ENCODE assay signal across 27 mouse cellular contexts in genomic region chr17:24056636-24057625, GRCm38 (mm10). TPM values are rescaled to one million over a fixed set of nuclear protein-coding genes. Genes with fewer than 3 reads are reported as not detected.
A peak's percentile ranks its signal among the peaks of the same experiment; 100 is the strongest.
DNase-seq lines count a peak whose midpoint lies in the region; TF ChIP-seq lines count a peak whose summit lies in the region.
"Had no signal": no experiment of that assay in that cellular context is flagged by ENCODE, and none has a peak within 500 bp of the region (broad histone marks: within the 10 kb centered on the region; RNA-seq: fewer than 3 reads in every experiment).

No protein-coding gene starts in this region.

- H3K4me3 ChIP-seq in testis, adult 2 months (ENCODE audit: control insufficient read depth, low read depth, low read length), result peak overlapping the region; percentile 67
- H3K4me3 ChIP-seq: forebrain, embryonic 10.5 days; heart, embryonic 12.5 days; limb, embryonic 15.5 days; lung, embryonic 15.5 days; midbrain, embryonic 12.5 days had no signal

- TF ChIP-seq CTCF in testis, adult 2 months (IDR thresholded peaks at IDR 0.05; ENCODE audit: control insufficient read depth, insufficient read depth, insufficient replicate concordance, low read depth, low read length), result no peak

- H3K27ac ChIP-seq in testis, adult 2 months (ENCODE audit: control insufficient read depth, insufficient read depth, low read depth, low read length), result no peak overlapping the region
- H3K27ac ChIP-seq: forebrain, embryonic 10.5 days; limb, embryonic 15.5 days; liver, embryonic 14.5 days; lung, embryonic 15.5 days; midbrain, embryonic 12.5 days had no signal

- H3K4me1 ChIP-seq in testis, adult 2 months (ENCODE audit: control insufficient read depth, insufficient read depth, low read length), result no peaks in the 10 kb centered on the region
- H3K4me1 ChIP-seq: forebrain, embryonic 10.5 days; heart, embryonic 12.5 days; limb, embryonic 15.5 days; lung, embryonic 15.5 days; midbrain, embryonic 12.5 days had no signal

- H3K36me3 ChIP-seq in testis, adult 2 months (ENCODE audit: control insufficient read depth, insufficient read depth, low read length), result peaks cover 14% of the 10 kb centered on the region

- DNase-seq in cerebellum, postnatal 10 days, result peak; percentile 42 to 53
- no peak for DNase-seq in cerebellum, adult 18-20 months
- DNase-seq in kidney, adult 8-10 months, result peak; percentile 21 to 30
- DNase-seq in kidney, adult 18-20 months, result no peak
- DNase-seq in testis, postnatal 14 days (ENCODE audit: low spot score), result no peak
- peak; percentile 82 for DNase-seq in yolk sac, embryonic 10.5 days (ENCODE audit: low spot score)
- no peak for DNase-seq in right cerebral cortex, postnatal 4 days
- DNase-seq: adrenal gland, postnatal 25 days; cerebellum, adult 11-12 months; gastrocnemius, postnatal 25 days; heart, adult 18-20 months; heart, postnatal 10 days; kidney, postnatal 10 days; layer of hippocampus, postnatal 36 days; right cerebral cortex, postnatal 14 days; thymus, adult 18-20 months; thymus, postnatal 36 days had no signal

- no peak for TF ChIP-seq POLR2A in testis, adult 2 months (IDR thresholded peaks at IDR 0.05; ENCODE audit: control insufficient read depth, low read depth, low read length)

- no peaks in the 10 kb centered on the region for H3K27me3 ChIP-seq in testis, adult 2 months (ENCODE audit: control insufficient read depth, insufficient read depth, low read length)
- H3K27me3 ChIP-seq: heart, embryonic 12.5 days; limb, embryonic 15.5 days; lung, embryonic 15.5 days; midbrain, embryonic 12.5 days had no signal

RNA-seq across cellular contexts. Expression of gene Kctd5, which starts 16.4 kb away (rescaled TPM):
- polyA plus RNA-seq in testis, adult 2 months (2012; rRNA removed), result 11.5 and 11.9 TPM in 2 replicates

RNA-seq across cellular contexts. Expression of gene Prss27, which starts 19.0 kb away (rescaled TPM):
- not detected in 2 replicates for polyA plus RNA-seq in testis, adult 2 months (2012; rRNA removed)
- polyA plus RNA-seq: cortical plate, adult 2 months; embryonic facial prominence, embryonic 11.5 days; liver, embryonic 14.5 days; spleen, adult 2 months had no signal

RNA-seq across cellular contexts. Expression of gene Prss22, which starts 59.0 kb away (rescaled TPM):
- polyA plus RNA-seq in testis, adult 2 months (2012; rRNA removed), result not detected in 2 replicates
- polyA plus RNA-seq: liver, embryonic 14.5 days; midbrain, embryonic 12.5 days had no signal

Comparison
In these comparisons a context has a peak if more than half of its experiments do, and no peak if none do; other contexts are left out.
1. DNase-seq: peak in cerebellum, postnatal 10 days (2 of 2), kidney, adult 8-10 months (2 of 2) and yolk sac, embryonic 10.5 days (single experiment); none in cerebellum, adult 18-20 months (0 of 2), kidney, adult 18-20 months (single experiment), testis, postnatal 14 days (single experiment) and right cerebral cortex, postnatal 4 days (single experiment).